Mouse (Mus musculus) forelimb bud, embryonic 11.5 days (tissue): ENCODE measurements around the gene Fancd2os.

Experiments used
- DNase-seq: peaks from one replicate; pipeline ENCODE4 v3.0.0-alpha.2; 2012; ENCODE audit warnings: low read depth, low spot score

The Fancd2os gene

GRCm38 (mm10) chr6:113600543-113601139 lies at the start of gene Fancd2os:
Fancd2os (minus strand) TSS chr6:113600715.
- no peak for DNase-seq

- DNase-seq, result no peak
Measured at GRCm38 (mm10) chr6:113650197-113650640, 49.7 kb upstream of the Fancd2os start.

GRCm38 (mm10) chr6:113649346-113650196 lies 49.1 kb upstream of the Fancd2os start:
- no peak for DNase-seq

- DNase-seq, result no peak
Measured at GRCm38 (mm10) chr6:113644808-113645207, 44.3 kb upstream of the Fancd2os start.

- no peak for DNase-seq
Measured at GRCm38 (mm10) chr6:113643967-113644366, 43.5 kb upstream of the Fancd2os start.

GRCm38 (mm10) chr6:113643021-113643420 lies 42.5 kb upstream of the Fancd2os start:
- DNase-seq, result no peak

GRCm38 (mm10) chr6:113642605-113643004 lies 42.1 kb upstream of the Fancd2os start:
- no peak for DNase-seq

- DNase-seq, result no peak
Measured at GRCm38 (mm10) chr6:113639201-113639600, 38.7 kb upstream of the Fancd2os start.

GRCm38 (mm10) chr6:113638302-113639040 lies 38.0 kb upstream of the Fancd2os start, which contains the start of gene Irak2:
Irak2 (plus strand) TSS chr6:113638467.
- peak; percentile 92 for DNase-seq

GRCm38 (mm10) chr6:113632863-113633262 lies 32.3 kb upstream of the Fancd2os start:
- DNase-seq, result no peak

GRCm38 (mm10) chr6:113630322-113630721 lies 29.8 kb upstream of the Fancd2os start:
- DNase-seq, result no peak

GRCm38 (mm10) chr6:113624989-113625770 lies 24.7 kb upstream of the Fancd2os start:
- no peak for DNase-seq

- DNase-seq, result peak; percentile 64
Measured at GRCm38 (mm10) chr6:113623941-113624751, 23.6 kb upstream of the Fancd2os start, which contains the start of gene Vhl. Vhl (plus strand) TSS chr6:113623959.

GRCm38 (mm10) chr6:113623386-113623785 lies 22.9 kb upstream of the Fancd2os start:
- DNase-seq, result peak; percentile 5

GRCm38 (mm10) chr6:113615489-113615888 lies 15.0 kb upstream of the Fancd2os start:
- no peak for DNase-seq

- DNase-seq, result no peak
Measured at GRCm38 (mm10) chr6:113614997-113615396, 14.5 kb upstream of the Fancd2os start.

GRCm38 (mm10) chr6:113614152-113614551 lies 13.6 kb upstream of the Fancd2os start:
- no peak for DNase-seq

GRCm38 (mm10) chr6:113612258-113612969 lies 11.9 kb upstream of the Fancd2os start:
- DNase-seq, result no peak

GRCm38 (mm10) chr6:113609293-113609692 lies 8.8 kb upstream of the Fancd2os start:
- no peak for DNase-seq

- DNase-seq, result no peak
Measured at GRCm38 (mm10) chr6:113608871-113609270, 8.4 kb upstream of the Fancd2os start.
